Mouse (Mus musculus): ENCODE data around the gene Prpf19. TPM values are rescaled to one million over a fixed set of nuclear protein-coding genes. Genes with fewer than 3 reads are reported as not detected.

Gene Prpf19
- 35.9 and 43.5 TPM in 2 replicates for polyA plus RNA-seq (2016; fragmentation: Nextera tagmentation; extraction: Ambion mirVana)

GRCm38 (mm10) chr19:10895016-10895528 is at the start of gene Prpf19:
Prpf19 (plus strand) TSS chr19:10895231.
- DNase-seq (ENCODE audit: low spot score), result peak; percentile 99
- peaks cover 33% of the 10 kb centered on the region for H3K36me3 ChIP-seq
- WGBS, result 0% methylated on average over 43 of the region's 43 CpGs
- peak within 1 kb of the TSS; percentile 93 for H3K27ac ChIP-seq
- H3K27me3 ChIP-seq (ENCODE audit: insufficient read depth, poor library complexity, severe bottlenecking), result no peaks in the 10 kb centered on the region
- peaks cover 21% of the 10 kb centered on the region for H3K4me1 ChIP-seq (replicated peaks)
- H3K4me3 ChIP-seq, result peak within 1 kb of the TSS; percentile 79
- no peaks in the 10 kb centered on the region for H3K9me3 ChIP-seq

DNA sequence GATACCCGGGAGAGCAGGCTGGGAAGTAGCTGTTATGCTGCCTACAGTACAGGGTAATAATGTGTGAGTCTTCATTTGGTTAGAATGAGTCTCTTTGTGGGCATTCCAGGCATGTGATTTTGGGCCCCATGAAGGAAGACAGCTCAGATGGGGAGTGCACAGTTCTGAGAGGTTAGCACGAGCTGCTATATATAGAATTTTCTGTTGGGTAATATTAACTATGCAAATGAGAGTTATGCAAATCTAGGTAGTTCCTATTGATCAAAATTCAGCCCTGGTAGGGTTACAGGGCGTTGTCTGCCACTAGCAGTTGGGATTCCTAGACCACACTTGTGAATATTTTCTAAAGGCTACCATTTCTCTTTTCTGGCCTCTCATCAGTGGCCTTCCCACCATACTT is 49.6 kb upstream of the Prpf19 start:
- 83% methylated on average over 3 of the region's 3 CpGs for WGBS
- peaks cover 24% of the 10 kb centered on the region for H3K4me1 ChIP-seq (replicated peaks)
- H3K9me3 ChIP-seq, result no peaks in the 10 kb centered on the region
- no peak overlapping the region for H3K4me3 ChIP-seq
- peaks cover 32% of the 10 kb centered on the region for H3K27me3 ChIP-seq (ENCODE audit: insufficient read depth, poor library complexity, severe bottlenecking)
- no peak overlapping the region for H3K27ac ChIP-seq
- no peak for DNase-seq (ENCODE audit: low spot score)
- H3K36me3 ChIP-seq, result no peaks in the 10 kb centered on the region

GRCm38 (mm10) chr19:10846150-10846549 is 48.9 kb upstream of the Prpf19 start:
- Histone ChIP-seq H3K27me3 (ENCODE audit: insufficient read depth, poor library complexity, severe bottlenecking) (peaks cover 29% of the 10 kb centered on the region), H3K27ac (no peak overlapping the region), H3K9me3 (no peaks in the 10 kb centered on the region), H3K4me1 (replicated peaks) (peaks cover 23% of the 10 kb centered on the region), H3K4me3 (no peak overlapping the region), H3K36me3 (no peaks in the 10 kb centered on the region)
- no peak for DNase-seq (ENCODE audit: low spot score)
- WGBS, result 76% methylated on average over 7 of the region's 7 CpGs

DNA sequence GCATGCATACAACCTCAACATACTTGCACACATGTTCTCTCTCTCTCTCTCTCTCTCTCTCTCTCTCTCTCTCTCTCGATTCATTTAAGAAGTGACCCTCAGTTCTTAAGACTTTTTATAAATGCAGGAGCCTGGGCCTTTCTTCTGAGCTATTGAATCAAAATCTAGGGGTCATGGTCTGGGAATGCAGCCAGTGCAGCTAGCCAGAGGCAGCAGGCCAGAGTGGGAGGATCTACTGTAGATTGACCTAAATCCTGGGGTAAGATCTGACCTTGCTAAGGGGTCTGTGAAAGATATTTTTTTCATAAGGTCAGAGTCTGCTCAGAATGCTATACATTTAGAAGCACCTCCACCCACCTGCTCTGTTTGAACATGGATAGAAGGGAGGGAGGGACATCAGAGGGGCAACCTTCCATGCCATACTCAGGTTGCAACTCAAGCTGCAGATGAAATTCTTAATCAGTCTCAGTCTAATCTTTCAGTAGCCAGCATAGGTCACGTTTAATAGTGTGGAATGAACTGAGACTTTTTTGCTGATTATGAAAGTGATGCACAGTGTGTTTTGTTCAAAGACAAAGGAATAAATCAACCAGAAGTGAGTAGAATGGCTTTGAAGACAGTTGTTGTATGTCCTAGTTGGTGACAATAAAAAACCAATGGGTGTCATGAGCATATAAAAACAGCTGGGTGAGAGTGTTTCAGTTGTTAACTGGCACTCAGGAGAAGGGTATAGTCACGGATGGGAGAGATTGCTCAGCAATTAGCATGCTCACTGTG is 47.5 kb upstream of the Prpf19 start:
- Histone ChIP-seq H3K4me1 (replicated peaks) (peaks cover 10% of the 10 kb centered on the region), H3K27ac (no peak overlapping the region), H3K9me3 (no peaks in the 10 kb centered on the region), H3K27me3 (ENCODE audit: insufficient read depth, poor library complexity, severe bottlenecking) (peaks cover 24% of the 10 kb centered on the region), H3K36me3 (no peaks in the 10 kb centered on the region), H3K4me3 (no peak overlapping the region)
- WGBS, result 49% methylated on average over 3 of the region's 3 CpGs
- no peak for DNase-seq (ENCODE audit: low spot score)

DNA sequence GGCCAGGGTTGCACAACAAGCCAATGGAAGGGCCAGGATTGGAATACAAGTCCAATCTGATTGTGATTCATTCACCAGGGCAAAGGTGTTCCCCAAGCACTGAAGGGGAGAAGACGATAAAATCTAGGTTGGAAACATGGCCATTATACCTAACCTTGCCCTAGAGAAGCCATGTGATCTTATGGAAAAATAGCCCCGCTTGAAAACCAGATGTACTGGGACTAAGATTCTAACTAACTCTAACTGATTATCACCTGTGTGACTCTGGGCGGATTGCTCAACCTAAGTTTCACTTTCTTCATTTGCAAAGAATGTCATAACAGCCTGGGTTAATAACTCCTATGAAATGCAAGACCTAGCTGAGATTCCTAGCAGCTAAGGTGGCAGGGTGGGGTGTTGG is 39.6 kb upstream of the Prpf19 start:
- Histone ChIP-seq H3K27me3 (ENCODE audit: insufficient read depth, poor library complexity, severe bottlenecking) (no peaks in the 10 kb centered on the region), H3K4me1 (replicated peaks) (peaks cover 14% of the 10 kb centered on the region; the same call in 1 of the 2 replicates), H3K36me3 (peaks cover 52% of the 10 kb centered on the region), H3K4me3 (no peak overlapping the region), H3K9me3 (no peaks in the 10 kb centered on the region), H3K27ac (no peak overlapping the region)
- 92% methylated on average over 3 of the region's 3 CpGs for WGBS
- no peak for DNase-seq (ENCODE audit: low spot score)

DNA sequence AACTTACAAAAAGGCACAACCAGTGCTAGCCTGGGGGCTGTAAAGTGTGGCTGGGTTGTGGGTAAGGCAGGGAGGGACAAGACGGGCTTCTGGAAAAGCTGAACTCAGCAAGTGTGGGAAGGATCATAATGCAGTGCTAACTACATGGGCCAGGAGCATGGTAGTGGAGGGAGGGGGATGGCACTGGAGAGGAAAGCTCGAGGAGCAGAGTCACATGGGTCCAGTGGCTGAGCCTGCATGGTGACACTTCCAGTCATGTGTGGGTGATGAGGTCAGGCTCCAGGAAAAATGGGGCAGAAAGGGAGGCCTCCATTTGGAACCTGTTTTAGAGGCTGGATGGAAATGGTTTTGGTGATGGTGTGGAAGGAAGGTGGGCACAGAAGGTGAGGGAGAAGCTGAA is 38.5 kb upstream of the Prpf19 start:
- Histone ChIP-seq H3K9me3 (no peaks in the 10 kb centered on the region), H3K27ac (no peak overlapping the region), H3K4me3 (no peak overlapping the region), H3K27me3 (ENCODE audit: insufficient read depth, poor library complexity, severe bottlenecking) (no peaks in the 10 kb centered on the region), H3K4me1 (replicated peaks) (peaks cover 17% of the 10 kb centered on the region; the same call in 1 of the 2 replicates), H3K36me3 (peaks cover 63% of the 10 kb centered on the region)
- no peak for DNase-seq (ENCODE audit: low spot score)
- WGBS, result 64% methylated on average over 2 of the region's 2 CpGs

DNA sequence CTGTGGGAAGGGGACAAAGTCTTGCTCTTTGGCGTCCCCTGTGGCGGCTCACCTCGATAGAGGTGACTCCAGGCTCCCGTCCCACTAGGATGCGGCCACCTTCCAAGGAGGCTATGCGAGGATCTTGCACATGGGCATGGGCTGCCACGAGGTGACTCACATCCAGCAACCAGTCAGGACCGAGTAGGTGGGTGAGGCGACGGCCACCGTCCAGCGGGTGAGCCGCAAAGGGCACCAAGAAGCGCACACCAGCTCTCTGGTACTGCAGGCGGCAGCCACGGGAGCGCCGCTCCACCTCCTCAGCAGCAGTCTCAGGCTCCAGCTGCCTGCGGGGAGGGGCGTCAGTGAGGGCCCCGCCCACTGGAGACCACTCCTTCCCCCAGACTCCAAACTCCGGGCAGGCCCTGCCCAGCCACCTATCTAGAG is 34.9 kb upstream of the Prpf19 start:
- Histone ChIP-seq H3K4me3 (no peak overlapping the region), H3K27ac (no peak overlapping the region), H3K36me3 (peaks cover 99% of the 10 kb centered on the region), H3K27me3 (ENCODE audit: insufficient read depth, poor library complexity, severe bottlenecking) (no peaks in the 10 kb centered on the region), H3K4me1 (replicated peaks) (peaks cover 17% of the 10 kb centered on the region; the same call in 1 of the 2 replicates), H3K9me3 (no peaks in the 10 kb centered on the region)
- DNase-seq (ENCODE audit: low spot score), result no peak
- 47% methylated on average over 22 of the region's 22 CpGs for WGBS

DNA sequence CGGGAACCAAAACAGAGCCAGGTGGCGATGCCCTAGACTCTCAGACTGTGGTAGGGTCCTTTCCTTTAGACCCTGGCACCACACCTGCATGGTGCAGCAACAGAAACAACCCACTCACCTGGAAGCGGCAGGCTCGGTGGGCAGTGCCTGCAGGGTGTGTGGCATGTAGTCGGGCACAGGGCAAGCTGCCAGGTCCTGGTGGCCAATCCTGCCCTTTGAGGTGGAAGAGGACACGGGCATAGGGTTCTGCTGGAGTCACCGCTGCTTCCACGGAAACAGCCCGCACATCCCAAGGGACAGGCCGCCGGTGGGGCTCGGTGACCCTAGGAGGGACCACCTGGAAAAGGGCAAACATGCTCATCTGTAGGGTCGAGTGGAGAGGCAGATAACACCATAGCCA is 28.7 kb upstream of the Prpf19 start:
- peaks cover 70% of the 10 kb centered on the region for H3K36me3 ChIP-seq
- no peaks in the 10 kb centered on the region for H3K9me3 ChIP-seq
- H3K4me3 ChIP-seq, result no peak overlapping the region
- H3K4me1 ChIP-seq (replicated peaks), result peaks cover 49% of the 10 kb centered on the region
- no peak for DNase-seq (ENCODE audit: low spot score)
- H3K27ac ChIP-seq, result no peak overlapping the region
- 94% methylated on average over 13 of the region's 13 CpGs for WGBS
- H3K27me3 ChIP-seq (ENCODE audit: insufficient read depth, poor library complexity, severe bottlenecking), result peaks cover 7% of the 10 kb centered on the region; the same call in 1 of the 2 replicates

GRCm38 (mm10) chr19:10867946-10868622 is 26.9 kb upstream of the Prpf19 start:
- Histone ChIP-seq H3K36me3 (peaks cover 70% of the 10 kb centered on the region), H3K4me3 (peak overlapping the region; percentile 85), H3K4me1 (replicated peaks) (peaks cover 51% of the 10 kb centered on the region), H3K27ac (peak overlapping the region; percentile 99), H3K27me3 (ENCODE audit: insufficient read depth, poor library complexity, severe bottlenecking) (peaks cover 7% of the 10 kb centered on the region; the same call in 1 of the 2 replicates), H3K9me3 (no peaks in the 10 kb centered on the region)
- WGBS, result 40% methylated on average over 5 of the region's 5 CpGs
- no peak for DNase-seq (ENCODE audit: low spot score)

GRCm38 (mm10) chr19:10868623-10869141 is 26.3 kb upstream of the Prpf19 start:
- Histone ChIP-seq H3K9me3 (no peaks in the 10 kb centered on the region), H3K4me1 (replicated peaks) (peaks cover 51% of the 10 kb centered on the region), H3K27ac (peak overlapping the region; percentile 99), H3K36me3 (peaks cover 70% of the 10 kb centered on the region), H3K4me3 (peak overlapping the region; percentile 85), H3K27me3 (ENCODE audit: insufficient read depth, poor library complexity, severe bottlenecking) (peaks cover 7% of the 10 kb centered on the region; the same call in 1 of the 2 replicates)
- no peak for DNase-seq (ENCODE audit: low spot score)
- under 1% methylated on average over 17 of the region's 17 CpGs for WGBS

- Histone ChIP-seq H3K4me3 (peak overlapping the region; percentile 85), H3K9me3 (no peaks in the 10 kb centered on the region), H3K27me3 (ENCODE audit: insufficient read depth, poor library complexity, severe bottlenecking) (peaks cover 7% of the 10 kb centered on the region; the same call in 1 of the 2 replicates), H3K4me1 (replicated peaks) (peaks cover 51% of the 10 kb centered on the region), H3K27ac (peak overlapping the region; percentile 99), H3K36me3 (peaks cover 70% of the 10 kb centered on the region)
- under 1% methylated on average over 43 of the region's 43 CpGs for WGBS
- DNase-seq (ENCODE audit: low spot score), result peak; percentile 91
These were observed 25.7 kb upstream of the Prpf19 start for GRCm38 (mm10) chr19:10869241-10869885.

DNA sequence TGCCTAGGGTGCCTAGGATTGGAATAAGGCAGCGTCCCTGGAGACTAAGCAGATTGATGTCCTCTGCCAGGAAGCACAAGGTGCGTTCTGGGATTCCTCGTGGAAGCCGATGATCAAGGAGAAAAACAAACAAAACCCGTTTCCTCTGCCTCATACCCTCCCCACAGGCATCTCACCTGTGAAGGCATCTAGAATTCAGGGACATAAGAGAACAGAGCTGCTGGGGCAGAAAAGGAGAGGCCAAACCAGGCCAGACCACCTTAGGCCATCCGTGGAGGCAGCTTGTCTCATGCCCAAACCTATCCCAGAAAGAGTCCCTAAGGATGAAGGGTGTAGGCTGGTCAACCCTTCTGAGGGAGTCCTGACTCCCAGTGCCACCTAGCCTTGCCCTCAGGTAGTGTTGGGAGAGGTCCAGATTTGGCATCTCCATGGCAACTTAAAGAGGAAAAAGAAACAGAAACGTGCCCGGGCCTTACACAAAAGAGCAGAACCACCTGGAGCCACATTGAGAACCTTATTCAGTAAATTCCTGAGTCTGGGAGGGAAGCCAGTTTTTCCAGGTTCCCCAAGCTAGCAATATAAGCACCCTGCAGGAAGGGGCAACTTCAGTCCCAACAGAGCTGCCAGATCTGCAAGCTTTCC is 25.0 kb upstream of the Prpf19 start, which contains the start of gene Tmem132a:
TSS of gene Tmem132a (minus strand) at position 55 of the 642 bp plus-strand sequence.
- no peak for DNase-seq (ENCODE audit: low spot score)

More for the DNA sequence above, 25.0 kb upstream of the Prpf19 start, which contains the start of gene Tmem132a:
- H3K9me3 ChIP-seq, result no peaks in the 10 kb centered on the region
- peaks cover 51% of the 10 kb centered on the region for H3K4me1 ChIP-seq (replicated peaks)
- H3K27me3 ChIP-seq (ENCODE audit: insufficient read depth, poor library complexity, severe bottlenecking), result peaks cover 7% of the 10 kb centered on the region; the same call in 1 of the 2 replicates
- peak within 1 kb of the TSS; percentile 85 for H3K4me3 ChIP-seq
- peaks cover 65% of the 10 kb centered on the region for H3K36me3 ChIP-seq
- WGBS, result 5% methylated on average over 8 of the region's 8 CpGs
- peak within 1 kb of the TSS; percentile 99 for H3K27ac ChIP-seq
